Mouse (Mus musculus) forebrain, embryonic 12.5 days (tissue): Measurements from ENCODE around the gene Dcdc2b. TPM values are rescaled to one million over a fixed set of nuclear protein-coding genes. Genes with fewer than 3 reads are reported as not detected.
A peak's percentile ranks its signal among the peaks of the same experiment; 100 is the strongest.

ENCODE experiments used
- ATAC-seq: fragments of 200-750 bp; cut with Nextera tagmentation; 2 replicates; pipeline ENCODE4 v1.8.0; 2017; ENCODE audit warnings: moderate TSS enrichment; ENCODE audit not compliant: low FRiP score
- H3K27ac ChIP-seq: fragments of 300-500 bp; sonication (generic); 2 replicates; pipeline ENCODE4 v1.5.1; 2016; ENCODE audit warnings: mild to moderate bottlenecking
- H3K27me3 ChIP-seq: fragments of 300-500 bp; sonication (generic); 2 replicates; pipeline ENCODE4 v1.6.1; 2016; ENCODE audit warnings: mild to moderate bottlenecking
- H3K36me3 ChIP-seq: fragments of 300-500 bp; sonication (generic); replicated peaks from 2 replicates; pipeline ENCODE4 v1.6.1; 2016; ENCODE audit warnings: mild to moderate bottlenecking
- H3K4me1 ChIP-seq: fragments of 300-500 bp; sonication (generic); 2 replicates; pipeline ENCODE4 v1.6.1; 2016
- H3K4me2 ChIP-seq: fragments of 300-500 bp; sonication (generic); 2 replicates; pipeline ENCODE4 v1.6.1; 2016; ENCODE audit warnings: mild to moderate bottlenecking, moderate library complexity
- H3K4me3 ChIP-seq: fragments of 300-500 bp; sonication (generic); replicated peaks from 2 replicates; pipeline ENCODE4 v1.5.1; 2016; ENCODE audit warnings: mild to moderate bottlenecking
- H3K9ac ChIP-seq: fragments of 300-500 bp; sonication (generic); 2 replicates; pipeline ENCODE4 v1.6.1; 2016; ENCODE audit warnings: mild to moderate bottlenecking
- H3K9me3 ChIP-seq: fragments of 300-500 bp; sonication (generic); 2 replicates; pipeline ENCODE4 v1.6.1; 2016
- WGBS: fragments of 180-500 bp; shearing (Covaris S2); methylation state at CpG from one replicate; pipeline ENCODE4 v1.1.7; 2016; 5-methylcytosine and 5-hydroxymethylcytosine counted together
- polyA plus RNA-seq: library from polyadenylated mRNA; unstranded; fragments of >200 nt; fragmentation: Nextera tagmentation; extraction: Ambion mirVana; gene quantifications from 2 replicates; pipeline ENCODE4 v1.2.1, GENCODE M21; 2016

Gene Dcdc2b
- polyA plus RNA-seq, 1 experiment from 2014 or later, result 2.6 TPM

GRCm38 (mm10) chr4:129586943-129587342 is 27.1 kb downstream of the Dcdc2b start:
- Histone ChIP-seq H3K4me1 (peaks cover 9% of the 10 kb centered on the region), H3K9ac (no peak overlapping the region), H3K36me3 (peaks cover 21% of the 10 kb centered on the region), H3K4me2 (no peak overlapping the region), H3K9me3 (no peaks in the 10 kb centered on the region), H3K27ac (no peak overlapping the region), H3K4me3 (no peak overlapping the region), H3K27me3 (no peaks in the 10 kb centered on the region)
- 26% methylated on average over 1 of the region's 1 CpGs for WGBS
- no peak for ATAC-seq

GRCm38 (mm10) chr4:129585773-129586172 is 28.3 kb downstream of the Dcdc2b start:
- ATAC-seq, result no peak
- no peak overlapping the region for H3K9ac ChIP-seq
- WGBS, result 84% methylated on average over 9 of the region's 9 CpGs
- no peak overlapping the region for H3K4me2 ChIP-seq
- H3K4me1 ChIP-seq, result peaks cover 9% of the 10 kb centered on the region
- H3K4me3 ChIP-seq, result no peak overlapping the region
- H3K27me3 ChIP-seq, result no peaks in the 10 kb centered on the region
- H3K36me3 ChIP-seq, result peaks cover 10% of the 10 kb centered on the region
- H3K27ac ChIP-seq, result no peak overlapping the region
- H3K9me3 ChIP-seq, result no peaks in the 10 kb centered on the region

- WGBS, result 3% methylated on average over 36 of the region's 36 CpGs
- peak; percentile 58 for ATAC-seq
Observed at GRCm38 (mm10) chr4:129584884-129585608, 29.0 kb downstream of the Dcdc2b start.

GRCm38 (mm10) chr4:129584370-129584769 is 29.7 kb downstream of the Dcdc2b start:
- Histone ChIP-seq H3K9ac (no peak overlapping the region), H3K27me3 (no peaks in the 10 kb centered on the region), H3K9me3 (no peaks in the 10 kb centered on the region), H3K4me2 (peak overlapping the region; percentile 68), H3K27ac (no peak overlapping the region), H3K4me1 (peaks cover 9% of the 10 kb centered on the region), H3K36me3 (no peaks in the 10 kb centered on the region), H3K4me3 (peak overlapping the region; percentile 44; the same call in 1 of the 2 replicates)
- 60% methylated on average over 1 of the region's 1 CpGs for WGBS
- ATAC-seq, result no peak

More at GRCm38 (mm10) chr4:129584884-129585608, 29.0 kb downstream of the Dcdc2b start:
- no peaks in the 10 kb centered on the region for H3K27me3 ChIP-seq
- peak overlapping the region; percentile 44 for H3K4me3 ChIP-seq
- H3K4me2 ChIP-seq, result peak overlapping the region; percentile 68
- no peaks in the 10 kb centered on the region for H3K9me3 ChIP-seq
- H3K9ac ChIP-seq, result peak overlapping the region; percentile 59
- H3K36me3 ChIP-seq, result peaks cover 2% of the 10 kb centered on the region; the same call in 1 of the 2 replicates
- peaks cover 9% of the 10 kb centered on the region for H3K4me1 ChIP-seq
- no peak overlapping the region for H3K27ac ChIP-seq

GRCm38 (mm10) chr4:129582251-129582650 is 31.8 kb downstream of the Dcdc2b start:
- Histone ChIP-seq H3K27ac (no peak overlapping the region), H3K4me1 (peaks cover 11% of the 10 kb centered on the region), H3K4me2 (no peak overlapping the region), H3K36me3 (no peaks in the 10 kb centered on the region), H3K9me3 (no peaks in the 10 kb centered on the region), H3K27me3 (no peaks in the 10 kb centered on the region), H3K9ac (no peak overlapping the region), H3K4me3 (no peak overlapping the region)
- WGBS, result 87% methylated on average over 1 of the region's 1 CpGs
- no peak for ATAC-seq

GRCm38 (mm10) chr4:129580347-129580746 is 33.7 kb downstream of the Dcdc2b start:
- Histone ChIP-seq H3K27me3 (no peaks in the 10 kb centered on the region), H3K9me3 (no peaks in the 10 kb centered on the region), H3K4me3 (no peak overlapping the region), H3K27ac (no peak overlapping the region), H3K4me2 (no peak overlapping the region), H3K36me3 (no peaks in the 10 kb centered on the region), H3K4me1 (peaks cover 16% of the 10 kb centered on the region), H3K9ac (no peak overlapping the region)
- no peak for ATAC-seq
- WGBS, result 85% methylated on average over 7 of the region's 7 CpGs

GRCm38 (mm10) chr4:129578466-129578865 is 35.6 kb downstream of the Dcdc2b start, which contains the start of gene Fam167b:
Fam167b (minus strand) TSS chr4:129578549.
- peaks cover 7% of the 10 kb centered on the region; the same call in 1 of the 2 replicates for H3K4me1 ChIP-seq
- H3K9ac ChIP-seq, result no peak within 1 kb of the TSS
- H3K27ac ChIP-seq, result no peak within 1 kb of the TSS
- H3K36me3 ChIP-seq, result no peaks in the 10 kb centered on the region
- no peaks in the 10 kb centered on the region for H3K9me3 ChIP-seq
- H3K27me3 ChIP-seq, result no peaks in the 10 kb centered on the region
- WGBS, result 91% methylated on average over 5 of the region's 5 CpGs
- no peak for ATAC-seq
- H3K4me2 ChIP-seq, result peak within 1 kb of the TSS; percentile 31; the same call in 1 of the 2 replicates
- no peak within 1 kb of the TSS for H3K4me3 ChIP-seq

GRCm38 (mm10) chr4:129577688-129578087 is 36.4 kb downstream of the Dcdc2b start:
- Histone ChIP-seq H3K4me2 (no peak overlapping the region), H3K27me3 (no peaks in the 10 kb centered on the region), H3K27ac (no peak overlapping the region), H3K4me1 (peaks cover 7% of the 10 kb centered on the region; the same call in 1 of the 2 replicates), H3K9me3 (no peaks in the 10 kb centered on the region), H3K4me3 (no peak overlapping the region), H3K36me3 (no peaks in the 10 kb centered on the region), H3K9ac (no peak overlapping the region)
- WGBS, result 89% methylated on average over 7 of the region's 7 CpGs
- no peak for ATAC-seq

- H3K4me2 ChIP-seq, result peak overlapping the region; percentile 31; the same call in 1 of the 2 replicates
Observed at GRCm38 (mm10) chr4:129576863-129577491, 37.1 kb downstream of the Dcdc2b start.

GRCm38 (mm10) chr4:129575171-129575844 is 38.7 kb downstream of the Dcdc2b start:
- Histone ChIP-seq H3K4me3 (no peak overlapping the region), H3K36me3 (no peaks in the 10 kb centered on the region), H3K4me1 (peaks cover 7% of the 10 kb centered on the region; the same call in 1 of the 2 replicates), H3K27ac (no peak overlapping the region; the same call in 1 of the 2 replicates), H3K27me3 (no peaks in the 10 kb centered on the region), H3K4me2 (no peak overlapping the region), H3K9ac (no peak overlapping the region), H3K9me3 (no peaks in the 10 kb centered on the region)
- no peak for ATAC-seq
- 73% methylated on average over 7 of the region's 8 CpGs for WGBS

More at GRCm38 (mm10) chr4:129576863-129577491, 37.1 kb downstream of the Dcdc2b start:
- Histone ChIP-seq H3K36me3 (no peaks in the 10 kb centered on the region), H3K27ac (no peak overlapping the region), H3K27me3 (no peaks in the 10 kb centered on the region), H3K4me3 (no peak overlapping the region), H3K4me1 (peaks cover 7% of the 10 kb centered on the region; the same call in 1 of the 2 replicates), H3K9ac (0 out of 2 replicates have a peak overlapping the region, but pooled peaks have one; percentile 12), H3K9me3 (no peaks in the 10 kb centered on the region)
- peak; percentile 46; the same call in 1 of the 2 replicates for ATAC-seq
- WGBS, result 30% methylated on average over 21 of the region's 21 CpGs

GRCm38 (mm10) chr4:129573430-129573829 is 40.6 kb downstream of the Dcdc2b start, which contains the start of gene Lck:
Lck (minus strand) TSS chr4:129573641.
- Histone ChIP-seq H3K4me1 (peaks cover 7% of the 10 kb centered on the region; the same call in 1 of the 2 replicates), H3K4me3 (no peak within 1 kb of the TSS), H3K27me3 (no peaks in the 10 kb centered on the region), H3K9ac (no peak within 1 kb of the TSS), H3K9me3 (no peaks in the 10 kb centered on the region), H3K27ac (no peak within 1 kb of the TSS), H3K4me2 (no peak within 1 kb of the TSS), H3K36me3 (no peaks in the 10 kb centered on the region)
- ATAC-seq, result no peak
- 91% methylated on average over 8 of the region's 8 CpGs for WGBS

- Histone ChIP-seq H3K27ac (no peak overlapping the region), H3K9me3 (no peaks in the 10 kb centered on the region), H3K27me3 (no peaks in the 10 kb centered on the region), H3K36me3 (no peaks in the 10 kb centered on the region), H3K9ac (no peak overlapping the region), H3K4me1 (peaks cover 7% of the 10 kb centered on the region; the same call in 1 of the 2 replicates), H3K4me2 (no peak overlapping the region), H3K4me3 (no peak overlapping the region)
- no peak for ATAC-seq
- 96% methylated on average over 4 of the region's 4 CpGs for WGBS
Observed at GRCm38 (mm10) chr4:129573093-129573370, 41.0 kb downstream of the Dcdc2b start.
